Mouse (Mus musculus): ENCODE data around the gene Rnf225. TPM values are rescaled to one million over a fixed set of nuclear protein-coding genes. Genes with fewer than 3 reads are reported as not detected.

Gene Rnf225
- total and polyA plus RNA-seq, 3 experiments = 0.89 to 2.3 TPM; not detected in 1

DNA sequence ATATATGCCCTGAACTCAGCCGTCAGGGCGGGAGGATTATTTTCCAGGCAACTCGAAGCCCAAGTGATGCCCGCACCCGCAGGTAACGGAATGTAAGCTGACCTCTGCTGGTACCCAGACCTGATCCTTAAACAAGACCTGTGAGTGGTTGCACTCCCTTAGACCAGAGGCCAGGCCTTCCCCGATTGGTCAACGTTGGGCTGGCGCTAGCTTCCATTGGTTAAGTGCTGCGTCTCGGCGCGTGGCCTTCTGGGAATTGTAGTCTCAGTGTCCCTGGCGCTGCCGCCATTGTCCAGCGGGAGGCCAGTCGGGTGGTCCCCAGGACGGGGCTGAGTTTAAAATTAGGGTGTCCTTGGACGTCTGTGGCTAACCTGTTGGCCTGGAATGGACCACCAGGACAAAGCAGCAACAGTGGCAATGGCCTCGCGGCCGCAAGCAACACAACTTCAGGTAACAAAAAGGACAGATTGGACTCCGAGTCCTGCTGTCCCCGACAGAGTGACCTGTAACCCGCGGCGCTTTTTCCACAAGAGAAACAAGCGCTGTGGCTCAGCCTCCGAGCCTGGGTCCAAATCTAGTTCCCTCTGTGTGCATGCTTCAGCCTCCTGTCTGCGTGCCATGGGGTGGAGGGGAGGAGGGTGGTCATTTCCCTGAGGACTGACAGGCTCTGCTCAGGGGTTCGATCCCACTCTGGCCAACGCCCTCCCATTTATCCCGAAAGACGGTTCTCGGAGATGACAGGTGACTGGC, 46.1 kb upstream of the Rnf225 start, which contains the start of gene Zfp128 (continued):
- no peak for TF ChIP-seq ZC3H11A (IDR thresholded peaks at IDR 0.05; ENCODE audit: low read depth, low read length)
- TF ChIP-seq TCF12 (IDR thresholded peaks at IDR 0.05; ENCODE audit: low read depth, low read length) = no peak
- no peak for TF ChIP-seq NRF1 (IDR thresholded peaks at IDR 0.05; ENCODE audit: insufficient read depth, low read depth, low read length, poor library complexity, severe bottlenecking)
- no peak for TF ChIP-seq CHD1 (IDR thresholded peaks at IDR 0.05; ENCODE audit: low read depth, low read length)
- no peak for TF ChIP-seq MAZ (IDR thresholded peaks at IDR 0.05; ENCODE audit: low read depth, low read length)
- no peak for TF ChIP-seq RAD21 (IDR thresholded peaks at IDR 0.05; ENCODE audit: low read depth, low read length)
- TF ChIP-seq JUND (IDR thresholded peaks at IDR 0.05; ENCODE audit: low read depth, low read length) = no peak
- no peak for TF ChIP-seq POLR2AphosphoS5 (IDR thresholded peaks at IDR 0.05; ENCODE audit: borderline replicate concordance, low read depth, low read length)
- no peak for TF ChIP-seq MAX (IDR thresholded peaks at IDR 0.05; ENCODE audit: low read length)
- no peak for TF ChIP-seq USF2 (IDR thresholded peaks at IDR 0.05; ENCODE audit: borderline replicate concordance in 1 of 2, insufficient read depth in 1 of 2, low read depth in 1 of 2, low read length in 2 of 2)
- TF ChIP-seq MAFK (IDR thresholded peaks at IDR 0.05; ENCODE audit: borderline replicate concordance, low read depth, low read length) = no peak
- no peak for TF ChIP-seq ZKSCAN1 (IDR thresholded peaks at IDR 0.05; ENCODE audit: low read depth, low read length)
- no peak for TF ChIP-seq GABPA (IDR thresholded peaks at IDR 0.05; ENCODE audit: low read depth, low read length)
- TF ChIP-seq ETS1 (IDR thresholded peaks at IDR 0.05; ENCODE audit: low read depth, low read length) = no peak
- TF ChIP-seq EP300 (IDR thresholded peaks at IDR 0.05; ENCODE audit: low read depth in 1 of 2, low read length in 2 of 2) = no peak
- no peak for TF ChIP-seq E2F4 (IDR thresholded peaks at IDR 0.05; ENCODE audit: borderline replicate concordance, low read depth, low read length)
- no peak for TF ChIP-seq GATA1 (IDR thresholded peaks at IDR 0.05; ENCODE audit: low read depth, low read length)
- 0 out of 2 replicates have a peak, but pooled peaks have one; percentile 14 for TF ChIP-seq ELF1 (IDR thresholded peaks at IDR 0.05; ENCODE audit: low read depth, low read length)
- no peak for TF ChIP-seq MYB (IDR thresholded peaks at IDR 0.05; ENCODE audit: low read depth, low read length)
- TF ChIP-seq MXI1 (IDR thresholded peaks at IDR 0.05; ENCODE audit: low read depth, low read length) = no peak
- peak; percentile 48; the same call in 1 of the 2 replicates for TF ChIP-seq NELFE (IDR thresholded peaks at IDR 0.05; ENCODE audit: low read depth, low read length)
- TF ChIP-seq USF1 (IDR thresholded peaks at IDR 0.05; ENCODE audit: low read depth, low read length) = 0 out of 2 replicates have a peak, but pooled peaks have one; percentile 7
- no peak for TF ChIP-seq MEF2A (IDR thresholded peaks at IDR 0.05; ENCODE audit: extremely low read depth, insufficient replicate concordance, low read depth, low read length, poor library complexity, severe bottlenecking)
- no peak for TF ChIP-seq MYC (IDR thresholded peaks at IDR 0.05; ENCODE audit: low read depth, low read length)
